Mouse (Mus musculus): ENCODE measurements around the gene Polr3gl.
A peak's percentile ranks its signal among the peaks of the same experiment; 100 is the strongest.

Gene Polr3gl

GRCm38 (mm10) chr3:96597435-96597891 is 3.5 kb upstream of the Polr3gl start:
- DNase-seq, result no peak

- no peak for DNase-seq
These were observed 2.9 kb upstream of the Polr3gl start for GRCm38 (mm10) chr3:96596855-96597254.

- DNase-seq, result peak; percentile 41
These were observed 2.3 kb upstream of the Polr3gl start, which contains the start of gene Ankrd34a for GRCm38 (mm10) chr3:96596228-96596707. Ankrd34a (plus strand) TSS chr3:96596636.

GRCm38 (mm10) chr3:96595661-96596060 is 1.7 kb upstream of the Polr3gl start:
- DNase-seq, result no peak

DNA sequence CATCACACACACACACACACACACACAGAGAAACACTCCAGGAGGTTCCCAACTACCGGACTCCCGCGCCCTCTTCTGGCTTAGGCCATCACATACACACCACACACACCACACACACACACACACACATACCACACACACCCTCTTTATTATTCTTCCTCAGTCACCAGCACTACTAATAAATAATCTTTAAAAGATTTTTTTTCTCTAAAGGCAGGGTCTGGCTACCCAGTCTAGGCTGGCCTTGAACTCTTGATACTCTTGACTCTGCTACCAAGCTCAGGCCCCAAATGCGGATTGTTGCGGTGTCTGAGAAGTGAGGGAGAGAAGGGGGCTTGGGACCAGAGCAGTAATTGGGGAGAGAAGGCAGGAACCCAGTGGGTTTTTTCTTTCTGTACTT is 870 bp upstream of the Polr3gl start:
- DNase-seq, result no peak

GRCm38 (mm10) chr3:96593374-96593773 is 607 bp downstream of the Polr3gl start:
- peak; percentile 37 for DNase-seq

DNA sequence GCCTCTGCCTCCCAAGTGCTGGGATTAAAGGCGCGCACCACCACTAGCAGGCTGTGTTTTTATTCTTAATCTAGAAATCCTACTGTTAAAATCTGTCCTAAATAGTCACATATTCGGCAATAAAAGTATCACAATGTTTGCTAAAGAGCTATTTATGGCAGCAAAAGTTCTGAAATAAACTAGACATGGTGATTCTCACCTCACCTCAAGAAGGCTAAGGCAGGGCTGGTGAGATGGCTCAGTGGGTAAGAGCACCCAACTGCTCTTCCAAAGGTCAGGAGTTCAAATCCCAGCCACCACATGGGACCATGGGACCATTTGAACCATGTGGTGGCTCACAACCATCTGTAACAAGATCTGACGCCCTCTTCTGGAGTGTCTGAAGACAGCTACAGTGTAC is 3.3 kb downstream of the Polr3gl start:
- DNase-seq, result no peak

DNA sequence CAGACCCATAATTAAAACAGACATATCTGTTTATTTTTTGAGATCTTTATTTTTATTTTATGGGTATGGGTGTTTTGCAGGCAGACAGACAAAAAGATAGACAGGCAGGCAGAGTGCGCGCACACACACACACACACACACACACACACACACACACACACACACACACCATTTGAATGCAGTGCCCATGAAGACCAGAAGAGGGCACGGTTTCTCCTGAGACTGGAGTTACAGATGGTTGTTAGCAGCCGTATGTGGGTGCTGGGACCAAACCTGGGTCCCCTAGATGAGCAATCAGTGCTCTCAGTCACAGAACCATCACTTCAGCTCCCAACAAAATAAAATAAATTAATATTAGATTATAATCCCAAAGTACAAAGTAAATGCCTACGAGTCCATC is 10.6 kb downstream of the Polr3gl start:
- DNase-seq, result no peak

GRCm38 (mm10) chr3:96581771-96582515 is 12.0 kb downstream of the Polr3gl start:
- DNase-seq, result no peak

- DNase-seq, result no peak
These were observed 12.8 kb downstream of the Polr3gl start for GRCm38 (mm10) chr3:96581141-96581540.

- DNase-seq, result peak; percentile 92
These were observed 14.0 kb downstream of the Polr3gl start for GRCm38 (mm10) chr3:96579885-96580454.

DNA sequence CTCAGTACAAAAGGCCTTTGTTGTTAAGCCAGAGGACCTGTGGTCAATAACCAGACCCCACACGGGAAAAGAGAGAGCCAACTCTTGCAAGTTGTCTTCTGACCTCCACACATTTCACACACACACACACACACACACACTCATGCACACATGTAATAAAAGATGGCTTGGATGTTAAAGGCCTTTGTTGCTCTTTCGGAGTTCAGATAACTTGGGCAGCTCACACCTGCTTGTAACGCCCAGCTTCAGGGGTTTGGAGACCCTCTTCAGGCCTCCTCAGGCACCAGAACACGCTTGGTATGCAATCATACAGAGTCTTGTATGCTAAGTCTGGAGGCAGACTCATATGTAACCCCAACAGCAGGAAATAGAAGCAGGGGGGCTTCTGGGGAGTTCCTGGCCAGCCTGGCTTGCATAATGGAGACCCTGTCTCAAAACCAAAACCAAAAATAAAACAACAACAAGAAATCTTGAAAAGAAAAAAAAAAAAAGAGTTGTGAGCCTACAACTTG is 14.7 kb downstream of the Polr3gl start:
- no peak for DNase-seq

GRCm38 (mm10) chr3:96578561-96579238 is 15.3 kb downstream of the Polr3gl start:
- no peak for DNase-seq

DNA sequence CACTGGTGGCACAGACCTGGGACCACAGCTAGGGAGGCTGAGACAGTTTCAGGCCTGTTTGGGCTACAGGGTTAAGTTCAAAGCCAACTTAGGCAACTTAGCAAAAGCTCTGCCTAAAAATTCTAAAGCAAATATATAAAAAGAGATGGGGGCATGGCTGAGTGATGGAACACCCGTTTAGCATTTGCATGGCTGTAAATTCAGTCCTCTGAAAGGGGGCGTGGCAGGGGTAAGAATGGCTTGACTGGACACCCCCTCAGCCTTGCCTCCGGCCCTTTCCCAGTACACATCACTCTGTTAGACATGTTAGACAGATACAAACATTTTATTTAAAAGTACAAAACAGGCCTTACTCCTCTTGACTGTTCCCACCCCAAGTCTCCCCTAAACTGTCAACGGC is 16.4 kb downstream of the Polr3gl start:
- DNase-seq, result no peak

- peak; percentile 91 for DNase-seq
These were observed 17.1 kb downstream of the Polr3gl start, which contains the start of gene Gm16253 for GRCm38 (mm10) chr3:96576690-96577541. Gm16253 (plus strand) TSS chr3:96576984.

GRCm38 (mm10) chr3:96576005-96576658 is 17.8 kb downstream of the Polr3gl start:
- peak; percentile 84 for DNase-seq

- peak; percentile 83 for DNase-seq
These were observed 18.6 kb downstream of the Polr3gl start for GRCm38 (mm10) chr3:96575272-96575984.

DNA sequence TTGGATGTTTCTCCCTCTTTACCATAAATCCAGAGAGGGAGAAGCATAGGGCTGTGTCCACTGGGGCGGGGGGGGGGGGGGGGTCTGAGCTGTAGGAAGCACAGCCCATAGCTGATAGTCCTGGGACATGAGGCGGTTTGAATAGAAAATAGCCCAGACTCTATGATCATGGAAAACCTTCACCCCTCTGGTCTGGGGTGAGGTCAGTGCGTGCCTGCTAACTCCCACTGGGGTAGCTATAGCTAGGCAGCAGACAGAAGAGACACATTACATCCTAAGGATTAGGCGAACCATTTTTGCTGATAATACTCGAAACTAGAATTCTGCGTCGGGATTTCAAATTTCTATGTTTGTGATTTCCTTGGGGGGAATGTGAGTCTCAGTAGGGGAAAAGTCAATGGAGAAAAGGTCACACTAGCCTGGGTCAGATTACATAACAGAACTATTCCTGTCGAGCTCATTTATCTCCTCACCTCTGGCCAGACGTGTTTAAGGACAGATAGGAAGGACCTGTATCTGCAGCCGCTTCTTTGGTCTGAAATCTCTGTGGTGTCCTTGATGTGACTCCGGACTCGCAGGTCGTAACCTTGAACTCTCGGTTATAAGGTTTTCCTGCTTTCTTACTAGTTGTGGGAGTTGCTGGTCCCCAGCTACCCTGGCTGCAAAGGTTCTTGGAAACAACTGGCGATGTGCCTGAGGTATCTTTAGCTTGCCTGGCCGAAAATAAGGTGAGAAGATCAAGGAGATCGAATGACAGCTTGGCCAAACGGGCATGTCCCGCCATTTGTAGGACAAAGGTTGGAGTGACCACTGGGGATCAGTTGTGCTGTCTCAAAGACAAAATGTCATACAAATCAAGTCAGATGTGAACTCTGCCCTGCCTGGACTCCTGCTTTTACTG is 20.1 kb downstream of the Polr3gl start:
- peak; percentile 60 for DNase-seq

DNA sequence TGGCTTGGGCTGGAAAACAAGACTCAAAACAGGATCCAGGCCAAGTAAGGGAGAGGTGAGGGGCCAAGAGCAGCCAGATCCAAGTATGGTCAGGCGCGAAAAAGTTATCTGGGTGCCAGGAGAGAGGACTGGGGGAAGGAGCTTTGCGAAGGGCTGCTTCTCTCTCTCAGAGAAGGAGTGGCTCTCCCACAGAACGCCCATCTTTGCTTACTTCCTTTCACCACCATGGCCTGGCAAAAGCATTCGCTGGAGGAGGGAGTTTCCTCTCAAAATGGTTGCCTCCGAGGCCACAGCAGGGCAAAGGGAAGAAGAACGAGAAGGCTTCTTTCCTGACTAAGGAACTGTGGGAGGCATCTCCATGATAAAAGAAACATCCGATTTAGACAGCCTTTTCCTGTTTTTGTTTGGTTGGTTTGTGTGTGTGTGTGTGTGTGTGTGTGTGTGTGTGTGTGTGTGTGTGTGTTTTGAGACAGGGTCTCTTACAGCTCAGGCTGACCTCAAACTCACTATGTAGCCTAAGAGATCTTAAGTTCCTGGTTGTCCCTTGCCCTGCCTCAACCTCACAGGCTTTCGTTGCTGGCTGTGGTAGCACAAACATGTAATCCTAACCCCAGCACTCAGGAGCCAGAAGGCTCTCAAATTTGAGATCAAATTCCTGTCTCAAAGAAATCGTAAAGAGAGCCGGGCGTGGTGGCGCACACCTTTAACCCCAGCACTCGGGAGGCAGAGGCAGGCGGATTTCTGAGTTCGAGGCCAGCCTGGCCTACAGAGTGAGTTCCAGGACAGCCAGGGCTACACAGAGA is 21.9 kb downstream of the Polr3gl start:
- peak; percentile 63 for DNase-seq

All from kidney, adult 18-20 months (tissue).